Mouse (Mus musculus): ENCODE data around the gene Wnt4. TPM values are rescaled to one million over a fixed set of nuclear protein-coding genes. Genes with fewer than 3 reads are reported as not detected.

The Wnt4 gene
- 0.38 and 1.8 TPM in 2 replicates for polyA plus RNA-seq (2011; ENCODE audit: insufficient read depth, insufficient read length, low replicate concordance, missing spikeins)

- Histone ChIP-seq H3K4me1 (ENCODE audit: control insufficient read depth, insufficient read depth, low read length) (no peaks in the 10 kb centered on the region), H3K27ac (ENCODE audit: control insufficient read depth, insufficient read depth, low read depth, low read length, poor library complexity) (no peak within 1 kb of the TSS), H3K4me3 (replicated peaks; ENCODE audit: control insufficient read depth, low read depth, low read length) (no peak within 1 kb of the TSS)
- no peak for TF ChIP-seq CTCF (IDR thresholded peaks at IDR 0.05; ENCODE audit: control insufficient read depth, insufficient read depth, low read length)
- TF ChIP-seq POLR2A (IDR thresholded peaks at IDR 0.05; ENCODE audit: borderline replicate concordance, control insufficient read depth, low read depth, low read length) = no peak
- 4% methylated on average over 36 of the region's 45 CpGs for WGBS
Measured at GRCm38 (mm10) chr4:137277166-137277513, at the start of gene Wnt4. Wnt4 (plus strand) TSS chr4:137277489.

GRCm38 (mm10) chr4:137228566-137229115 lies 48.6 kb upstream of the Wnt4 start:
- TF ChIP-seq CTCF (IDR thresholded peaks at IDR 0.05; ENCODE audit: control insufficient read depth, insufficient read depth, low read length) (no peak), POLR2A (IDR thresholded peaks at IDR 0.05; ENCODE audit: borderline replicate concordance, control insufficient read depth, low read depth, low read length) (no peak)
- Histone ChIP-seq H3K4me3 (replicated peaks; ENCODE audit: control insufficient read depth, low read depth, low read length) (no peak overlapping the region), H3K27ac (ENCODE audit: control insufficient read depth, insufficient read depth, low read depth, low read length, poor library complexity) (no peak overlapping the region), H3K4me1 (ENCODE audit: control insufficient read depth, insufficient read depth, low read length) (no peaks in the 10 kb centered on the region)
- WGBS = 88% methylated on average over 15 of the region's 15 CpGs

- no peak for TF ChIP-seq CTCF (IDR thresholded peaks at IDR 0.05; ENCODE audit: control insufficient read depth, insufficient read depth, low read length)
- no peak for TF ChIP-seq POLR2A (IDR thresholded peaks at IDR 0.05; ENCODE audit: borderline replicate concordance, control insufficient read depth, low read depth, low read length)
- Histone ChIP-seq H3K27ac (ENCODE audit: control insufficient read depth, insufficient read depth, low read depth, low read length, poor library complexity) (no peak overlapping the region), H3K4me3 (replicated peaks; ENCODE audit: control insufficient read depth, low read depth, low read length) (no peak overlapping the region), H3K4me1 (ENCODE audit: control insufficient read depth, insufficient read depth, low read length) (no peaks in the 10 kb centered on the region)
- WGBS = 69% methylated on average over 16 of the region's 16 CpGs
Measured at GRCm38 (mm10) chr4:137231494-137232470, 45.5 kb upstream of the Wnt4 start.

- TF ChIP-seq POLR2A (IDR thresholded peaks at IDR 0.05; ENCODE audit: borderline replicate concordance, control insufficient read depth, low read depth, low read length) (no peak), CTCF (IDR thresholded peaks at IDR 0.05; ENCODE audit: control insufficient read depth, insufficient read depth, low read length) (no peak)
- Histone ChIP-seq H3K4me1 (ENCODE audit: control insufficient read depth, insufficient read depth, low read length) (no peaks in the 10 kb centered on the region), H3K4me3 (replicated peaks; ENCODE audit: control insufficient read depth, low read depth, low read length) (no peak overlapping the region), H3K27ac (ENCODE audit: control insufficient read depth, insufficient read depth, low read depth, low read length, poor library complexity) (no peak overlapping the region)
- WGBS = 62% methylated on average over 5 of the region's 5 CpGs
Measured at GRCm38 (mm10) chr4:137233632-137234031, 43.7 kb upstream of the Wnt4 start.

GRCm38 (mm10) chr4:137234444-137234843 lies 42.8 kb upstream of the Wnt4 start:
- 78% methylated on average over 2 of the region's 2 CpGs for WGBS
- Histone ChIP-seq H3K4me1 (ENCODE audit: control insufficient read depth, insufficient read depth, low read length) (no peaks in the 10 kb centered on the region), H3K27ac (ENCODE audit: control insufficient read depth, insufficient read depth, low read depth, low read length, poor library complexity) (no peak overlapping the region), H3K4me3 (replicated peaks; ENCODE audit: control insufficient read depth, low read depth, low read length) (no peak overlapping the region)
- TF ChIP-seq POLR2A (IDR thresholded peaks at IDR 0.05; ENCODE audit: borderline replicate concordance, control insufficient read depth, low read depth, low read length) (no peak), CTCF (IDR thresholded peaks at IDR 0.05; ENCODE audit: control insufficient read depth, insufficient read depth, low read length) (no peak)

GRCm38 (mm10) chr4:137235368-137235767 lies 41.9 kb upstream of the Wnt4 start:
- no peak overlapping the region for H3K4me3 ChIP-seq (replicated peaks; ENCODE audit: control insufficient read depth, low read depth, low read length)
- WGBS = 72% methylated on average over 9 of the region's 9 CpGs
- TF ChIP-seq CTCF (IDR thresholded peaks at IDR 0.05; ENCODE audit: control insufficient read depth, insufficient read depth, low read length) (no peak), POLR2A (IDR thresholded peaks at IDR 0.05; ENCODE audit: borderline replicate concordance, control insufficient read depth, low read depth, low read length) (no peak)
- no peaks in the 10 kb centered on the region for H3K4me1 ChIP-seq (ENCODE audit: control insufficient read depth, insufficient read depth, low read length)
- no peak overlapping the region for H3K27ac ChIP-seq (ENCODE audit: control insufficient read depth, insufficient read depth, low read depth, low read length, poor library complexity)

GRCm38 (mm10) chr4:137244883-137245282 lies 32.4 kb upstream of the Wnt4 start:
- Histone ChIP-seq H3K4me3 (replicated peaks; ENCODE audit: control insufficient read depth, low read depth, low read length) (no peak overlapping the region), H3K27ac (ENCODE audit: control insufficient read depth, insufficient read depth, low read depth, low read length, poor library complexity) (no peak overlapping the region), H3K4me1 (ENCODE audit: control insufficient read depth, insufficient read depth, low read length) (no peaks in the 10 kb centered on the region)
- TF ChIP-seq CTCF (IDR thresholded peaks at IDR 0.05; ENCODE audit: control insufficient read depth, insufficient read depth, low read length) = no peak
- TF ChIP-seq POLR2A (IDR thresholded peaks at IDR 0.05; ENCODE audit: borderline replicate concordance, control insufficient read depth, low read depth, low read length) = no peak
- 70% methylated on average over 9 of the region's 9 CpGs for WGBS

GRCm38 (mm10) chr4:137250333-137250732 lies 27.0 kb upstream of the Wnt4 start:
- Histone ChIP-seq H3K4me1 (ENCODE audit: control insufficient read depth, insufficient read depth, low read length) (no peaks in the 10 kb centered on the region), H3K4me3 (replicated peaks; ENCODE audit: control insufficient read depth, low read depth, low read length) (no peak overlapping the region), H3K27ac (ENCODE audit: control insufficient read depth, insufficient read depth, low read depth, low read length, poor library complexity) (no peak overlapping the region)
- TF ChIP-seq CTCF (IDR thresholded peaks at IDR 0.05; ENCODE audit: control insufficient read depth, insufficient read depth, low read length) = no peak
- 59% methylated on average over 5 of the region's 5 CpGs for WGBS
